Mouse (Mus musculus) forebrain, embryonic 13.5 days (tissue): ENCODE measurements around the gene Grk5. TPM values are rescaled to one million over a fixed set of nuclear protein-coding genes. Genes with fewer than 3 reads are reported as not detected.
"Not testable (repeated sequence)": the region's sequence is repeated elsewhere in the genome, so short reads cannot be mapped to it uniquely, and the experiment has no call there.

Experiments
- ATAC-seq: fragments of 200-750 bp; cut with Nextera tagmentation; 2 replicates; pipeline ENCODE4 v1.8.0; 2017
- H3K27ac ChIP-seq: fragments of 300-500 bp; sonication (generic); 2 replicates; pipeline ENCODE4 v1.5.1; 2015; ENCODE audit warnings: inconsistent platforms, mild to moderate bottlenecking, moderate library complexity
- H3K27me3 ChIP-seq: fragments of 300-500 bp; sonication (generic); 2 replicates; pipeline ENCODE4 v1.6.1; 2015; ENCODE audit warnings: mild to moderate bottlenecking, inconsistent platforms
- H3K36me3 ChIP-seq: fragments of 300-500 bp; sonication (generic); 2 replicates; pipeline ENCODE4 v1.6.1; 2015; ENCODE audit warnings: mild to moderate bottlenecking, inconsistent platforms; ENCODE audit not compliant: poor library complexity, severe bottlenecking
- H3K4me1 ChIP-seq: fragments of 300-500 bp; sonication (generic); 2 replicates; pipeline ENCODE4 v1.6.1; 2015; ENCODE audit warnings: inconsistent platforms
- H3K4me2 ChIP-seq: fragments of 300-500 bp; sonication (generic); 2 replicates; pipeline ENCODE4 v1.6.1; 2015; ENCODE audit warnings: inconsistent platforms, mild to moderate bottlenecking, moderate library complexity
- H3K4me3 ChIP-seq: fragments of 300-500 bp; sonication (generic); 2 replicates; pipeline ENCODE4 v1.5.1; 2015; ENCODE audit warnings: mild to moderate bottlenecking, inconsistent platforms
- H3K9ac ChIP-seq: fragments of 300-500 bp; sonication (generic); 2 replicates; pipeline ENCODE4 v1.6.1; 2015; ENCODE audit warnings: mild to moderate bottlenecking, inconsistent platforms
- H3K9me3 ChIP-seq: fragments of 300-500 bp; sonication (generic); replicated peaks from 2 replicates; pipeline ENCODE4 v1.6.1; 2016; ENCODE audit warnings: inconsistent platforms
- WGBS: fragments of 180-500 bp; shearing (Covaris S2); methylation state at CpG from one replicate; pipeline ENCODE4 v1.1.7; 2015; 5-methylcytosine and 5-hydroxymethylcytosine counted together
- polyA plus RNA-seq: library from polyadenylated mRNA; unstranded; fragments of >200 nt; fragmentation: Nextera tagmentation; extraction: Ambion mirVana; gene quantifications from 2 replicates; pipeline ENCODE4 v1.2.1, GENCODE M21; 2015

Gene Grk5
- polyA plus RNA-seq: 1.8 and 2.3 TPM in 2 replicates

DNA sequence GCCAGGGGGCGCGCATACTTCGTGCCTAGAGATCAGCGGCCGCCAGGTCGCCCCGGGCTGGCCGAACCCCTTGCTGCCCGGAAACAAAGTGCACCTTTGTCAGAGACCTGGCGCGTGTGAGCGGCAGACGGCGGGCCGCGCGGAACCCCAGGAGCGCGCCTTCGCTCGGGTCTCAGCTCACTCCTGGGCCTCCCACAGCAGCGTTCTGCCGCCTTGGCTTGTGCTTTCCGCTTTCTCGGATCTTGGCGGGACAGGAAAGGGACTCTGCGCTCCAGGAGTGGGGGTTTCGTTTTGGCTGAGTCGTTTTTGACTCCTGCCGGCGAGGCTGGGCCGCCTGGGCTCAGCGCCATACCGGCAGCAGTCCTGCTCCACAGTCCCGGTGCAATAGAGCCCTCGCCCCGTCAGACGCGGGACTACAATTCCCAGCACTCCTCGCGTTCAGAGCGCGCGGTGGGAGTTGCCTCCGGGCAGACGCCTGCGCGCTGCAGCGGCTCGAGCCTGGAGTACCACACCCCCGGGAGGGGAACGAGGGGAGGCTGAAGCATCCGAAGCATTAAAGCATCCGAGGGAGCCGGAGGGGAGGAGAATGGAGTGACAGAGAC, at the start of gene Grk5:
Gene Grk5, plus strand, starts transcription at position 36 of the 602 bp plus-strand sequence.
- peaks cover 22% of the 10 kb centered on the region for H3K4me1 ChIP-seq
- peak; percentile 99 for ATAC-seq
- peak within 1 kb of the TSS; percentile 81 for H3K9ac ChIP-seq
- peak within 1 kb of the TSS; percentile 79 for H3K4me3 ChIP-seq
- peak within 1 kb of the TSS; percentile 95 for H3K27ac ChIP-seq
- peak within 1 kb of the TSS; percentile 74 for H3K4me2 ChIP-seq
- H3K27me3 ChIP-seq: no peaks in the 10 kb centered on the region
- H3K36me3 ChIP-seq: no peaks in the 10 kb centered on the region
- no peaks in the 10 kb centered on the region for H3K9me3 ChIP-seq
- under 1% methylated on average over 51 of the region's 55 CpGs for WGBS

DNA sequence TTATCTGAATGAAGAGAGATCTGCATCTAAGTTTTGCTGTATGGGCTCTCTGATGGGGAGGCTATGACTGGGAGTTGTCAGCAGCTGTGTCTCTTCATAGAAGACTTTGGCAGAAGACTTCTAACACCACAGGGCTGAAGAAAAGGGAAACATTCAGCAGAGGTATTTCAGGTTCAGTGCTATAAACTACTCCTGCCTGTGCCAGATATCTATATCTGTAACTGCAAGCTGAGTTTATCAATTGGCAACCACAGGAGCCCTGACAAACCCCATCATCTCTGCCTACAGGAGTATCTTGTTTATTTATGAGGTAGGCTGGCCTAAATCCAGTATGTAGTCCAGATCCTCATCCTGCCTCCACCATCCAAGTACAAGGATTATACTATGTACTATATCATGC, 46.2 kb upstream of the Grk5 start:
- no peak overlapping the region for H3K9ac ChIP-seq
- H3K36me3 ChIP-seq: peaks cover 46% of the 10 kb centered on the region
- no peak for ATAC-seq

DNA sequence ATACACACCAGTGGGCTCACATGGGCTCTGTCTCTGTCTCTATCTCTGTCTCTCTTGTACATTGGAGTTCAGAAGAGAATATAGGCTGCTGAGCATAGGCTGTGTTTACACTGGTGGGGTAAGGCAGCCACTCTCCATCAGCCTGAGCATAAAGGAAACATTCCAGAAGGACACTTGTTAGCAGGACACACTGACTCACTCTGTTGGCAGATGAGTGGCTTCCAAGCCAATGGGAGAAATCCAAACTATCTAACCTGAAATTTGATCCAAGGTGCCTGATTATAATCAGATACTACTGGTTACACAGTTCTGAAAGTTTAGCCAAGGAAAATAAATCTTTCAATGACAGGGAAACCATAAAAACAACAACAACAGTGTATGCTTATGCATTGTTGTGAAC, 43.8 kb upstream of the Grk5 start:
- Histone ChIP-seq H3K9me3 (no peaks in the 10 kb centered on the region), H3K4me3 (no peak overlapping the region), H3K4me2 (no peak overlapping the region), H3K36me3 (peaks cover 38% of the 10 kb centered on the region), H3K9ac (no peak overlapping the region), H3K27ac (no peak overlapping the region), H3K4me1 (no peaks in the 10 kb centered on the region), H3K27me3 (no peaks in the 10 kb centered on the region)
- no peak for ATAC-seq

More for the DNA sequence above, 46.2 kb upstream of the Grk5 start:
- no peaks in the 10 kb centered on the region for H3K9me3 ChIP-seq
- no peaks in the 10 kb centered on the region for H3K4me1 ChIP-seq
- no peaks in the 10 kb centered on the region for H3K27me3 ChIP-seq
- no peak overlapping the region for H3K27ac ChIP-seq
- no peak overlapping the region for H3K4me3 ChIP-seq
- H3K4me2 ChIP-seq: no peak overlapping the region

DNA sequence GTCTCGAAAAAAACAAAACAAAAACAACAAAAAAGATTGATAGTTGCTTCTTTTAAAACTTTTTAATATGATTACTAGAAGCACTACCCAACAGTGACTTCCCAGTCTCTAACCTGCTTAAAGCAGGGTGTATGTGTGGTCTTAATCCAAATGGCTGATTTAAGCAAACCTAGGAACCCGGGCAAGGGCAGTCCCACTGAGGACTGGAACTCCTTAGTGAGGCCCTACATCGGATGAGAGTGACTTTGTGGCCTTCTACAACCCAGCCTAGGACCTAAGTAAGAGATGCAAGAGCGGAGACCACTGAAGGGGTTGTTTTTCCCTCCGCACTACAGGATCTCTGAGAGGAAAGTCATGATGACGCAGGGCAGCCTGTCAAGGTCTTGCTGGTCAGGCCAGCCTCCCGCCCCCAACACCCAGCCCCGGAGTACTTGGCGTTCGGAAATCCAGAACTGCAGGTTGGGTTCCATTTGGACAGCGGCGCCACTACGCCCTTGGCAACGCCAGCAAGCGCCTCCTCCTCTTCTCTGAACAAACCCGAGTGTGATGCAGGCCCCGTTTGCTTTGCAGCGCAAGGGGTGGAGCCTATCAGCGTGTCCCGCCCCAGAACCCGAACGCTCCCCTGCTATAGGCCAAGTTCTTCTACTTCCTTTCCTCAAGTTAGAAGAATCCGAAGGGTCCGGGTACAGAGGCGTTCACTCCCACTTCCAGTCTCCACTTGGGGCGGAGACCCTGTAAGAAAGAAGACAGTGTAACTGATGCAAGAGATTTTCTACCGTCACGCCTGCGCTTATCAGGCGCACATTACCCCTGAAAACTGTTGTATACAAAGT, 28.5 kb upstream of the Grk5 start, which contains the start of gene Sfxn4:
Gene Sfxn4, minus strand, starts transcription at position 612 of the 833 bp plus-strand sequence.
- 3% methylated on average over 30 of the region's 30 CpGs for WGBS
- Histone ChIP-seq H3K27me3 (no peaks in the 10 kb centered on the region), H3K4me1 (0 out of 2 replicates have a peak, but pooled peaks cover 7% of the 10 kb centered on the region), H3K4me3 (peak within 1 kb of the TSS; percentile 61), H3K4me2 (peak within 1 kb of the TSS; percentile 71), H3K9ac (peak within 1 kb of the TSS; percentile 76), H3K27ac (peak within 1 kb of the TSS; percentile 68), H3K36me3 (peaks cover 12% of the 10 kb centered on the region), H3K9me3 (no peaks in the 10 kb centered on the region)
- peak; percentile 100 for ATAC-seq

DNA sequence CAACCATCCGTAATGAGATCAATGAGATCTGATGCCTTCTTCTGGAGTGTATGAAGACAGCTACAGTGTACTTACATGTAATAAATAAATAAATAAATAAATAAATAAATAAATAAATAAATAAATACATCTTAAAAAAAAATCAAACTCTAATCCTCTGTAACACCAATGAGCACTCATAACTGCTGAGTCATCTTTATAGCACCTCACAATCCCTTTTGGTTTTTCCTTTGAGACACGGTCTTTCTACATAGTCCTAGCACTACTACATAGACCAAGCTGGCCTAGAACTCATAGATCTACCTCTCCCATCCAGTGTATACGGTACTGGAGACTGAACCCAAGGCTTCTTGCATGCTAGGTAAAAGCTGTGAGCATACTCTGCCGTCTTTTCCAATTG, 23.4 kb upstream of the Grk5 start:
- not testable (repeated sequence) for H3K4me1 ChIP-seq, H3K27me3 ChIP-seq, H3K9me3 ChIP-seq, H3K4me3 ChIP-seq, H3K27ac ChIP-seq, H3K4me2 ChIP-seq, H3K9ac ChIP-seq, ATAC-seq
- WGBS: 94% methylated on average over 4 of the region's 4 CpGs
- H3K36me3 ChIP-seq: peaks cover 32% of the 10 kb centered on the region

DNA sequence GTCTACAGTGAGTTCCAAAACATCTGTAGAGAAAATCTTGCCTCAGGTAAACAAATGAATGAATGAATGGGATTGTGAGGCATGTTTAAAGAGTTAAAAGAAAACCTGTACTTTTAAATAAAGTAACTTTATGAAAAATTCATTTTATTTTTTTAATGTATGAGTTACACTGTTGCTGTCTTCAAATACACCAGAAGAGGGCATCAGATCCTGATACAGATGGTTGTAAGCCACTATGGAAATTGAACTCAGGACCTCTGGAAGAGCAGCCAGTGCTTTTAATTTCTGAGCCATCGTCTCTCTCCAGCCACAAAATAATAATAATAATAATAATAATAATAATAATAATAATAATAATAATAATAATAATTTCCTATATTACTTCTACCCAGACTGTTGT, 19.1 kb upstream of the Grk5 start:
- Histone ChIP-seq H3K4me1 (peaks cover 14% of the 10 kb centered on the region), H3K9me3 (no peaks in the 10 kb centered on the region), H3K4me2 (no peak overlapping the region), H3K27ac (no peak overlapping the region), H3K27me3 (no peaks in the 10 kb centered on the region), H3K36me3 (peaks cover 26% of the 10 kb centered on the region), H3K4me3 (no peak overlapping the region), H3K9ac (no peak overlapping the region)
- no peak for ATAC-seq
- 81% methylated on average over 1 of the region's 1 CpGs for WGBS

DNA sequence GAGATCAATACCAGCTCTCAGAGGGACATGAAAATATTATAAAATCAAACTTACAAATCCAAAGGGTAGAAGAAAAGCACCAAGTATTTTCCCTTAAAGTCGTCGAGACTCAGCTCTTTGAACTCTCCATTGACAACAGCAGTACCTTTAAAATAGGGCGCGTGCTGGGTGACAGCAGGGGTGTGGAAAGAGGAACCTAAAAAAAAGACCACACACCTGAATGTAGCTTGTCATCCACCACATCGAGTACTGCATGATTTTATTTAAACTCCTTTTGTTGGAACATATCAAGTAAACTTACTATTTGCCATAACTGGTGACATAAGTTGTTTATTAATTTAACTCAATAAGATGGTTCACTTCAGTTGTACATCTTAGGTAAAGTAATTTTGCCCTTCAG, 18.2 kb upstream of the Grk5 start:
- Histone ChIP-seq H3K9ac (no peak overlapping the region), H3K4me1 (peaks cover 14% of the 10 kb centered on the region), H3K4me3 (no peak overlapping the region), H3K27me3 (no peaks in the 10 kb centered on the region), H3K36me3 (peaks cover 26% of the 10 kb centered on the region), H3K4me2 (no peak overlapping the region), H3K9me3 (no peaks in the 10 kb centered on the region), H3K27ac (no peak overlapping the region)
- ATAC-seq: no peak
- WGBS: 89% methylated on average over 5 of the region's 5 CpGs

DNA sequence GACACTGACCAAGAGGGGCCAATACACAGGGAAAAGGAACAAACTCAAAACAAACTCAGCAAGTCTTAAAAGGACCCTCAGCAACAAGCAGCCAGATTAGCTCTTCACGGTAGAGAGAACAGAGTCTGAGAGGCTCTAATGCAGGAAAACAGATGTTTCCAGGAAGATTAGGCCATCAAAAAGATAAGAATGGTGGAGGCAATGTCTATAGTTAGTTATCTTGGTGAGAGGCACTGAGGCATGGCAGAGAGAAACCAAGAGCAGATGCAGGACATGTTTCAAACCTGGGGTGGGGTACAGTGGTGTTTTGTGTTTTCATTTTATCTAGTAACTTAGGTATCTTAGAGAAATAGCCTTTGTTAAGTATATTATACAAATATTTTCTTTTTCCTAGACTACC, 17.3 kb upstream of the Grk5 start:
- H3K27me3 ChIP-seq: no peaks in the 10 kb centered on the region
- 61% methylated on average over 1 of the region's 1 CpGs for WGBS
- no peak overlapping the region for H3K27ac ChIP-seq
- no peaks in the 10 kb centered on the region for H3K9me3 ChIP-seq
- peaks cover 21% of the 10 kb centered on the region for H3K36me3 ChIP-seq
- no peak overlapping the region for H3K4me2 ChIP-seq
- H3K4me1 ChIP-seq: peaks cover 14% of the 10 kb centered on the region
- no peak overlapping the region for H3K9ac ChIP-seq
- no peak overlapping the region for H3K4me3 ChIP-seq
- ATAC-seq: no peak

DNA sequence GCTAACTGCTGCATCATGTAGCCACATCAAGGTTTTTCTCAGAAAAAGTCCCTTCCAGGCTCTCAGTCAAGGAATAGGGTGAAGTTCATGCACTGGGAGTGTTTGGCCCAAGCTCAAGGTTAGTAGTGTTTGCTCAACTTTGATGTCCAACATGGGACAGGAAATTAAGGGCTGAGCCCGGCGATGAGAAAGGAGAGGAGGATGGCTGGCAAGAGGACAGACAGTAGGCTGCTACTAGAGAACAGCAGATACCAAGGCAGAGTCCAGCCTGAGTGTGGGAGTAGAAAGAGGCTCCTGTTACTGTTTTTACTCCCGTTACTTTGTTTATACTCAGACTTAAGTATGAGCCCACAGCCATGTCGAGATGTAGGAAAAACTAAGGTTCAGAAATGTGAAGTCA, 16.0 kb upstream of the Grk5 start:
- Histone ChIP-seq H3K4me2 (peak overlapping the region; percentile 69), H3K9ac (peak overlapping the region; percentile 73; the same call in 1 of the 2 replicates), H3K27ac (no peak overlapping the region), H3K4me1 (peaks cover 14% of the 10 kb centered on the region), H3K36me3 (peaks cover 12% of the 10 kb centered on the region), H3K4me3 (peak overlapping the region; percentile 56), H3K27me3 (no peaks in the 10 kb centered on the region), H3K9me3 (no peaks in the 10 kb centered on the region)
- 36% methylated on average over 4 of the region's 4 CpGs for WGBS
- ATAC-seq: no peak

DNA sequence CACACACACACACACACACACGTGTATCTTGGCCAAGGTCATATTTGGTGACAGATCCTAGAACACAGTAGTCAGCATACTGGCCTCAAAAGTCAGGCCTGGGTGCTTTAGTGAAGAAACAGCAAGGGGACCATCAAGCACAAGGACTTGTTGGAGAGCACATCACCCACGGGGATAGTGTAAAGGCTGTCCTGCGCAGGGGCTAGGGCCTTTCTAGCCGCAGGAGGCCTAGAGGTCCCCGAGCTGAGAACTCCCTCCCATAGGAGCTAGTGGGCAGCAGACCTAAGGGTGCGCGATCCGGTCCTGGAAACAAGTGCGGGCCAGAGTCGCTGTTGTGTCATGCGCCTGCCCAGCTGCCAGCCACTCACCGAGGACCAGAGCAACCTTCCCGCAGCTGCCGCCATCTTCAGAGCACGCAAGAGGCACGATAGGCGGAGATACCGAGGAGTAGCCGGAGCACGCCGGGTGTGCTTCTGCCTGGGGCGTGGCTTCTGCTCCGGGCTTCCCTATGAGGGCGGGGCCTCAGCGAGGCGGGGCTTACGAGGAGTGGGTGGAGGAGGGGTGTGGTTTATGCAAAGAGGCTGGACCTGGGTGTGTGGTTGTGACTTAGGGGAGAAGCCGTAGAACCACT, 15.4 kb upstream of the Grk5 start, which contains the start of gene Prdx3:
Gene Prdx3, minus strand, starts transcription at position 493 of the 631 bp plus-strand sequence.
- H3K36me3 ChIP-seq: peaks cover 5% of the 10 kb centered on the region
- ATAC-seq: peak; percentile 99
- peak within 1 kb of the TSS; percentile 48; the same call in 1 of the 2 replicates for H3K27ac ChIP-seq
- H3K4me1 ChIP-seq: peaks cover 14% of the 10 kb centered on the region
- no peaks in the 10 kb centered on the region for H3K9me3 ChIP-seq
- peak within 1 kb of the TSS; percentile 69 for H3K4me2 ChIP-seq
- WGBS: under 1% methylated on average over 28 of the region's 28 CpGs
- H3K27me3 ChIP-seq: no peaks in the 10 kb centered on the region
- peak within 1 kb of the TSS; percentile 56 for H3K4me3 ChIP-seq
- H3K9ac ChIP-seq: peak within 1 kb of the TSS; percentile 73

DNA sequence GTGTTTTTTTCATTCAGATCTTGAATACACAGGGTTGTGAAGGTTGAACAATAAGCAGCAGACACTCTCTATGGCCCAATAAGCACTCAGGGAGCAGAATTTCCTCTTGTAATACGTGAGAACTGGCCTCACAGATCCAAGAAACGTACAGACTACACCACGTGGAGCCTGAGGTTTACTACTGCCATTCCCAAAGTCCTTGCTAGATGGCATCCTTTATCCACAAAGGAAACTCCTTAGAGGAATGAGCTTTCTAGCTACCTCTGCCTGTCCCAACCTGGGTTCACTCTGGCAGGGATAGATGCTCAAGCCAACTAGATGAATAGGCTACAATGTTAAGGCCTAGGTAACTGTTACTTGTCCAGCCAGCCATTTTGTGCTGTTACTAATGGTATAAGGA, 6.4 kb upstream of the Grk5 start:
- Histone ChIP-seq H3K27me3 (no peaks in the 10 kb centered on the region), H3K36me3 (no peaks in the 10 kb centered on the region), H3K4me1 (no peaks in the 10 kb centered on the region), H3K4me3 (no peak overlapping the region), H3K9me3 (no peaks in the 10 kb centered on the region), H3K4me2 (no peak overlapping the region), H3K27ac (no peak overlapping the region), H3K9ac (no peak overlapping the region)
- ATAC-seq: peak; percentile 33; the same call in 1 of the 2 replicates
- under 1% methylated on average over 3 of the region's 3 CpGs for WGBS

DNA sequence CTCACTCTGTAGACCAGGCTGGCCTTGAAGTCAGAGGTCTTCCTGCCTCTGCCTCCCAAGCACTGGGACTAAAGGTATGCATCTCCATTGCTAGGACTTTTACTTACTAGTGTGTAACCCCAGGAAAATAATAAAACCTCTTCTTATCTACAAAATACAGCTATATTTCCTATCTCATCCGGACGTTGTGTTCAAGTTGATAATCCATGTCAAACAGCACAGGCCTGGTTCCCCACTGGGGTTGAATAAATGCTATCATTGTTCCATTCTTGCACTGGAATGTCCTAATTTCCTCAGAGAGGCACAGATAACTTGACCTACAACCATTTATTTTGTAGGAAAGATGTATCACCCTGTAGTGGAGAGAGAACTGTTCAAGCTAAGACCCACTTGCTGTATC, 1.9 kb upstream of the Grk5 start:
- no peak overlapping the region for H3K4me3 ChIP-seq
- no peak overlapping the region for H3K27ac ChIP-seq
- no peak overlapping the region for H3K4me2 ChIP-seq
- no peaks in the 10 kb centered on the region for H3K9me3 ChIP-seq
- no peak for ATAC-seq
- H3K36me3 ChIP-seq: no peaks in the 10 kb centered on the region
- 86% methylated on average over 2 of the region's 2 CpGs for WGBS
- H3K9ac ChIP-seq: no peak overlapping the region
- H3K4me1 ChIP-seq: peaks cover 21% of the 10 kb centered on the region
- H3K27me3 ChIP-seq: no peaks in the 10 kb centered on the region
